27 mouse cellular contexts compared by ENCODE assay signal in genomic region chr6:144016929-144017328, GRCm38 (mm10).
"Had no signal": no experiment of that assay in that cellular context is flagged by ENCODE, and none has a peak within 500 bp of the region (broad histone marks: within the 10 kb centered on the region; RNA-seq: fewer than 3 reads in every experiment).

No protein-coding gene starts in this region.

- H3K4me2 ChIP-seq: heart, embryonic 11.5 days; heart, embryonic 13.5 days; heart, embryonic 15.5 days; hindbrain, embryonic 12.5 days; hindbrain, embryonic 14.5 days; intestine, embryonic 15.5 days; kidney, embryonic 15.5 days; limb, embryonic 12.5 days had no signal

- H3K27me3 ChIP-seq: heart, embryonic 13.5 days; heart, embryonic 15.5 days; hindbrain, embryonic 12.5 days; intestine, embryonic 15.5 days; kidney, embryonic 15.5 days; limb, embryonic 12.5 days had no signal

- H3K4me1 ChIP-seq: heart, embryonic 13.5 days; heart, embryonic 15.5 days; hindbrain, embryonic 12.5 days; intestine, embryonic 15.5 days; kidney, embryonic 15.5 days; limb, embryonic 10.5 days; limb, embryonic 12.5 days had no signal

- ATAC-seq: forebrain, embryonic 16.5 days; hindbrain, embryonic 16.5 days; inflammation-experienced regulatory T-cells, adult 6 months; intestine, embryonic 15.5 days; intestine, postnatal 0 days had no signal

- H3K36me3 ChIP-seq: heart, embryonic 15.5 days; hindbrain, embryonic 12.5 days; intestine, embryonic 15.5 days; kidney, embryonic 15.5 days had no signal

- H3K4me3 ChIP-seq: gastrocnemius, adult 2 months; heart, adult 2 months; heart, embryonic 13.5 days; heart, embryonic 15.5 days; hindbrain, embryonic 10.5 days; hindbrain, embryonic 12.5 days; intestine, embryonic 15.5 days; kidney, embryonic 15.5 days; limb, embryonic 10.5 days; limb, embryonic 12.5 days had no signal

- H3K27ac ChIP-seq: gastrocnemius, adult 2 months; heart, adult 2 months; heart, embryonic 13.5 days; heart, embryonic 15.5 days; hindbrain, embryonic 10.5 days; hindbrain, embryonic 12.5 days; hindbrain, embryonic 14.5 days; intestine, embryonic 15.5 days; kidney, embryonic 15.5 days; kidney, postnatal 0 days; limb, embryonic 10.5 days; limb, embryonic 12.5 days had no signal

- H3K9ac ChIP-seq: heart, embryonic 13.5 days; heart, embryonic 15.5 days; hindbrain, embryonic 12.5 days; hindbrain, embryonic 14.5 days; intestine, embryonic 15.5 days; kidney, embryonic 15.5 days; limb, embryonic 12.5 days had no signal

- H3K9me3 ChIP-seq: heart, embryonic 13.5 days; heart, embryonic 15.5 days; hindbrain, embryonic 10.5 days; hindbrain, embryonic 12.5 days; intestine, embryonic 15.5 days; kidney, embryonic 15.5 days; limb, embryonic 10.5 days; limb, embryonic 12.5 days had no signal

- DNase-seq: gastrocnemius, adult 2 months; gastrocnemius, postnatal 10 days; gastrocnemius, postnatal 25 days; heart, adult 2 months; heart, postnatal 14 days; heart, postnatal 36 days; kidney, adult 2 months; kidney, adult 9 months; kidney, postnatal 14 days; kidney, postnatal 36 days; layer of hippocampus, adult 9-11 months; layer of hippocampus, postnatal 36 days had no signal
